Mouse (Mus musculus) heart, embryonic 13.5 days (tissue): Measurements from ENCODE around the gene Exosc9. TPM values are rescaled to one million over a fixed set of nuclear protein-coding genes. Genes with fewer than 3 reads are reported as not detected.

Experiments used
- ATAC-seq: fragments of 200-750 bp; cut with Nextera tagmentation; 2 replicates; pipeline ENCODE4 v1.8.0; 2017; ENCODE audit warnings: moderate TSS enrichment; ENCODE audit not compliant: insufficient number of reproducible peaks, low FRiP score, low TSS enrichment; ENCODE audit errors: extremely low read depth
- H3K27ac ChIP-seq: fragments of 300-500 bp; sonication (generic); replicated peaks from 2 replicates; pipeline ENCODE4 v1.5.1; 2015; ENCODE audit warnings: moderate library complexity, mild to moderate bottlenecking, inconsistent platforms
- H3K27me3 ChIP-seq: fragments of 300-500 bp; sonication (generic); replicated peaks from 2 replicates; pipeline ENCODE4 v1.6.1; 2015; ENCODE audit warnings: mild to moderate bottlenecking, inconsistent platforms
- H3K36me3 ChIP-seq: fragments of 300-500 bp; sonication (generic); 2 replicates; pipeline ENCODE4 v1.6.1; 2015; ENCODE audit warnings: mild to moderate bottlenecking, inconsistent platforms
- H3K4me1 ChIP-seq: fragments of 300-500 bp; sonication (generic); 2 replicates; pipeline ENCODE4 v1.6.1; 2015; ENCODE audit warnings: inconsistent platforms
- H3K4me2 ChIP-seq: fragments of 300-500 bp; sonication (generic); 2 replicates; pipeline ENCODE4 v1.6.1; 2015; ENCODE audit warnings: inconsistent platforms, mild to moderate bottlenecking, moderate library complexity
- H3K4me3 ChIP-seq: fragments of 300-500 bp; sonication (generic); 2 replicates; pipeline ENCODE4 v1.5.1; 2015; ENCODE audit warnings: moderate library complexity, mild to moderate bottlenecking, inconsistent platforms
- H3K9ac ChIP-seq: fragments of 300-500 bp; sonication (generic); 2 replicates; pipeline ENCODE4 v1.6.1; 2015; ENCODE audit warnings: inconsistent platforms, mild to moderate bottlenecking, moderate library complexity
- H3K9me3 ChIP-seq: fragments of 300-500 bp; sonication (generic); 2 replicates; pipeline ENCODE4 v1.6.1; 2016; ENCODE audit warnings: inconsistent platforms
- WGBS: fragments of 180-500 bp; shearing (Covaris S2); methylation state at CpG from one replicate; pipeline ENCODE4 v1.1.7; 2015; ENCODE audit warnings: mixed read lengths; 5-methylcytosine and 5-hydroxymethylcytosine counted together
- polyA plus RNA-seq: library from polyadenylated mRNA; unstranded; fragments of >200 nt; fragmentation: Nextera tagmentation; extraction: Ambion mirVana; gene quantifications from 2 replicates; pipeline ENCODE4 v1.2.1, GENCODE M21; 2015

Gene Exosc9
- polyA plus RNA-seq, 1 experiment from 2014 or later, result 51.5 TPM

DNA sequence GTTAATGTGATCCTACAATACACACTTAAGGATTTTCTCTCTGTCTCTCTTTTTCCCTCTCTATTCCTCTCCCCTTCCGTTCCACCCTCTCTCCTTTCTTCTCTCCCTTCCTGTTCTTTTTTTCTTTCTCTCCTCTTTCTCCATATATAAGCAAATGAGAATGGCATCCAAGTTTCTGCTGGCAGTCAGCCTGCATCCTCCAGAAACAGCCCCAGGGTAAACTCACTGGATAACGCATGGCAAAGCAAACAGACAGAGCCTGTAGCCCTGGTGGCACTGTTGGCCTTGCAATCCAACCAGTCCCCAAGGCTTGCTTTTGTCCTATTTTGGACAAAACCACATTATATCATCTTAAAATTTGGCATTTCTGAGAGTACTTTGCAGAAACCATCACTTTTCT, 21.2 kb upstream of the Exosc9 start:
- Histone ChIP-seq H3K4me1 (peaks cover 38% of the 10 kb centered on the region), H3K4me2 (peak overlapping the region; percentile 73), H3K27ac (peak overlapping the region; percentile 73), H3K4me3 (no peak overlapping the region), H3K9ac (no peak overlapping the region), H3K9me3 (no peaks in the 10 kb centered on the region), H3K27me3 (0 out of 2 replicates have a peak, but pooled peaks cover 11% of the 10 kb centered on the region), H3K36me3 (no peaks in the 10 kb centered on the region)
- 33% methylated on average over 2 of the region's 2 CpGs for WGBS
- ATAC-seq, result no peak

- Histone ChIP-seq H3K4me3 (peak overlapping the region; percentile 47), H3K4me2 (peak overlapping the region; percentile 73), H3K4me1 (peaks cover 38% of the 10 kb centered on the region), H3K9ac (peak overlapping the region; percentile 75), H3K27me3 (0 out of 2 replicates have a peak, but pooled peaks cover 11% of the 10 kb centered on the region), H3K27ac (no peak overlapping the region), H3K36me3 (no peaks in the 10 kb centered on the region), H3K9me3 (no peaks in the 10 kb centered on the region)
- 8% methylated on average over 18 of the region's 18 CpGs for WGBS
- ATAC-seq, result no peak
Observed at GRCm38 (mm10) chr3:36531979-36532542, 20.3 kb upstream of the Exosc9 start.

DNA sequence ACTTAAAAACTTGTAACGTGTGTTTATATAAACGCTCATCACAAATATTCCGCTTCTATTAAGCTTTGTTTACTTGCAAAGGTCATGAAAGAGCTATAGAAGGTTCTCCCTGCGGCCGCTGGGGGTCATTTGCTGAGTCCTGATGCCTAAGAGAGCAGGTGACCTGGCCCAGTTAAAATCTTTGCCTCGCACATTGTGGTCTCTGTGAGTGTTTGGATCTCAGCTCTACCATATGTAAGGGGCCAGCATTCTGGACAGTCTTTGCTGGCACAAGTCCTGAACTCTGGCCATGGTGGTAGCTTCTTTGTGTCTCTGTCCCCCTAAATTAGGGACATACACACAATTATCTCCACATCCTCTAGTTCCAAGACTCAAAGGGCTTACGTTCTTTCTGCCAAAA, 19.7 kb upstream of the Exosc9 start:
- ATAC-seq, result no peak
- peak overlapping the region; percentile 73; the same call in 1 of the 2 replicates for H3K4me2 ChIP-seq
- peaks cover 38% of the 10 kb centered on the region for H3K4me1 ChIP-seq
- H3K27ac ChIP-seq, result no peak overlapping the region
- no peak overlapping the region for H3K4me3 ChIP-seq
- no peak overlapping the region for H3K9ac ChIP-seq
- peaks cover 11% of the 10 kb centered on the region; the same call in 1 of the 2 replicates for H3K27me3 ChIP-seq
- H3K9me3 ChIP-seq, result no peaks in the 10 kb centered on the region
- 49% methylated on average over 7 of the region's 7 CpGs for WGBS
- no peaks in the 10 kb centered on the region for H3K36me3 ChIP-seq

- no peak overlapping the region for H3K9ac ChIP-seq
- H3K4me2 ChIP-seq, result no peak overlapping the region
- 0 out of 2 replicates have a peak overlapping the region, but pooled peaks have one; percentile 1 for H3K27ac ChIP-seq
- WGBS, result 3% methylated on average over 1 of the region's 1 CpGs
- H3K4me1 ChIP-seq, result peaks cover 38% of the 10 kb centered on the region
- peaks cover 11% of the 10 kb centered on the region; the same call in 1 of the 2 replicates for H3K27me3 ChIP-seq
- no peaks in the 10 kb centered on the region for H3K36me3 ChIP-seq
- ATAC-seq, result no peak
- no peaks in the 10 kb centered on the region for H3K9me3 ChIP-seq
- H3K4me3 ChIP-seq, result no peak overlapping the region
Observed at GRCm38 (mm10) chr3:36533201-36533672, 19.2 kb upstream of the Exosc9 start.

- no peak overlapping the region for H3K4me2 ChIP-seq
- 72% methylated on average over 12 of the region's 12 CpGs for WGBS
- H3K36me3 ChIP-seq, result no peaks in the 10 kb centered on the region
- no peak overlapping the region for H3K4me3 ChIP-seq
- no peak overlapping the region for H3K9ac ChIP-seq
- ATAC-seq, result no peak
- H3K9me3 ChIP-seq, result no peaks in the 10 kb centered on the region
- H3K4me1 ChIP-seq, result peaks cover 25% of the 10 kb centered on the region
- no peak overlapping the region for H3K27ac ChIP-seq
- peaks cover 8% of the 10 kb centered on the region; the same call in 1 of the 2 replicates for H3K27me3 ChIP-seq
Observed at GRCm38 (mm10) chr3:36536041-36536440, 16.4 kb upstream of the Exosc9 start.

GRCm38 (mm10) chr3:36537701-36538470, 14.5 kb upstream of the Exosc9 start:
- H3K36me3 ChIP-seq, result no peaks in the 10 kb centered on the region
- no peak for ATAC-seq
- peaks cover 6% of the 10 kb centered on the region for H3K4me1 ChIP-seq
- no peak overlapping the region for H3K27ac ChIP-seq
- H3K4me2 ChIP-seq, result no peak overlapping the region
- WGBS, result 61% methylated on average over 4 of the region's 4 CpGs
- no peaks in the 10 kb centered on the region for H3K9me3 ChIP-seq
- no peak overlapping the region for H3K9ac ChIP-seq
- no peaks in the 10 kb centered on the region; the same call in 1 of the 2 replicates for H3K27me3 ChIP-seq
- no peak overlapping the region for H3K4me3 ChIP-seq

DNA sequence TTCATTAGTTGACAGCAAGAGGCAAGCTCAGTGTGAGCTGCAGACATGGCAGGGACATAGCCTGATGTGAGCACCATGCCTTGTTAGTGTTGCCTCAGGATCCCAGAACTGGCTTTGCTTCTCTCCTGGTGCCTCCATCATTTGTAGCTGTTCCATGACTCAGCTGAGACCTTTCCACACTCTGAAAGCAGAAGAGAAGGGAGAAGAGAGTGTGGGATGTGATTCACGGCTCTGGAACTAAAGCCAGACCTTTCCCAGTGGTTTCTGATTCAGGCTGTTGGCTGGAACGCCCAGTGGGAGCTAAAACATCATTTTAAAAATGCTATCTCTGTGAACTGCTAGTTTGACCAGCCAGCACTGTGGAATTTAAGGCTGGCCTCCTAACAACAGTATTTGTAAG, 11.7 kb upstream of the Exosc9 start:
- no peaks in the 10 kb centered on the region for H3K36me3 ChIP-seq
- H3K4me3 ChIP-seq, result no peak overlapping the region
- H3K9me3 ChIP-seq, result no peaks in the 10 kb centered on the region
- H3K27me3 ChIP-seq, result no peaks in the 10 kb centered on the region; the same call in 1 of the 2 replicates
- no peak overlapping the region for H3K27ac ChIP-seq
- no peak for ATAC-seq
- H3K4me1 ChIP-seq, result no peaks in the 10 kb centered on the region
- H3K9ac ChIP-seq, result no peak overlapping the region
- 47% methylated on average over 2 of the region's 2 CpGs for WGBS
- no peak overlapping the region for H3K4me2 ChIP-seq

DNA sequence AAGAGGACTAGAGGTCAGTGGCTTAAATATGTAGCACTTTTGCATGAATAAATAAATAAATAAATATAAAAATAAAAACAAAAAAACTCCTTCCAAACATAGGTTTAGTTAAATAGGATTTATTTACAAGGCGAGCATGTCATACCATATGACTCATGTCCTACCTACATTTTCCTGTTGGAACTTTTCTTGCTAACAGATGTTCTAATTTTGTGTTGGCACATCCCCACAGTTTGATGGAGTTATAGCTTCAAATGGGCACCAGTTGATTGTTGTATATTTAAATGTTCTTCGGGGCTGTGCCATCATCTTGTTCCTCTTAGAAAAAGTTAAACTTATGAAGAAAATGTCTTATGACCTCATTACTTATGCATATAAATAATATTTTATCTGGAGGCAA, 11.0 kb upstream of the Exosc9 start:
- Histone ChIP-seq H3K27ac (no peak overlapping the region), H3K4me2 (no peak overlapping the region), H3K4me1 (no peaks in the 10 kb centered on the region), H3K9ac (no peak overlapping the region), H3K36me3 (no peaks in the 10 kb centered on the region), H3K9me3 (no peaks in the 10 kb centered on the region), H3K4me3 (no peak overlapping the region), H3K27me3 (no peaks in the 10 kb centered on the region; the same call in 1 of the 2 replicates)
- WGBS, result 78% methylated on average over 2 of the region's 2 CpGs
- no peak for ATAC-seq

DNA sequence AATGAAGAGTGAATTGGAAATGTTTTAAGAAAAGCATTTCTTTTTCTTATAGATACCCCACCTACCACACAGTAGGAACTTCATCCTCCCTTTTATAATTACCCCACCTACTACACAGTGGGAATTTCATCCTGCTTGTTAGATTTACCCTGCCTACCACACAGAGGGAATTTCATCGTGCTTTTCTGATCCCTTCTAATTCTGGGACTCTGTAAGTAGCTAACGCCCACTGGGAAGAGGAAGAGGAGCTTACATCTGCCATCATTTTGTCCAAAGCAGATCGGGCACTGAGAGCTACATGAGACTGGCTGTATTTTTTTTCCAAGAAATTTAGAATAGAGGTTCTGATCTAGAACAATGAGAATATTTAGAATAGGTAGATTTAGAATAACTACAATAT, 7.4 kb upstream of the Exosc9 start:
- Histone ChIP-seq H3K9me3 (no peaks in the 10 kb centered on the region), H3K27ac (no peak overlapping the region), H3K36me3 (no peaks in the 10 kb centered on the region), H3K4me2 (no peak overlapping the region), H3K4me3 (no peak overlapping the region), H3K27me3 (no peaks in the 10 kb centered on the region; the same call in 1 of the 2 replicates), H3K4me1 (no peaks in the 10 kb centered on the region), H3K9ac (no peak overlapping the region)
- WGBS, result 62% methylated on average over 3 of the region's 3 CpGs
- ATAC-seq, result no peak

GRCm38 (mm10) chr3:36551343-36551742, 1.1 kb upstream of the Exosc9 start:
- Histone ChIP-seq H3K36me3 (peaks cover 26% of the 10 kb centered on the region), H3K4me3 (peak overlapping the region; percentile 68; the same call in 1 of the 2 replicates), H3K4me1 (peaks cover 14% of the 10 kb centered on the region), H3K9me3 (no peaks in the 10 kb centered on the region), H3K27me3 (no peaks in the 10 kb centered on the region; the same call in 1 of the 2 replicates), H3K4me2 (peak overlapping the region; percentile 92), H3K27ac (no peak overlapping the region), H3K9ac (0 out of 2 replicates have a peak overlapping the region, but pooled peaks have one; percentile 34)
- WGBS, result 55% methylated on average over 9 of the region's 9 CpGs
- ATAC-seq, result no peak

- H3K27me3 ChIP-seq, result no peaks in the 10 kb centered on the region; the same call in 1 of the 2 replicates
- H3K9ac ChIP-seq, result peak overlapping the region; percentile 86
- peak overlapping the region; percentile 68 for H3K4me3 ChIP-seq
- H3K4me2 ChIP-seq, result peak overlapping the region; percentile 92
- WGBS, result 24% methylated on average over 12 of the region's 12 CpGs
- H3K27ac ChIP-seq, result 0 out of 2 replicates have a peak overlapping the region, but pooled peaks have one; percentile 15
- peaks cover 31% of the 10 kb centered on the region for H3K36me3 ChIP-seq
- ATAC-seq, result no peak
- H3K9me3 ChIP-seq, result no peaks in the 10 kb centered on the region
- H3K4me1 ChIP-seq, result peaks cover 14% of the 10 kb centered on the region
Observed at GRCm38 (mm10) chr3:36551851-36552384, 488 bp upstream of the Exosc9 start.
